Mouse (Mus musculus): ENCODE data around the gene Mef2b.

GRCm38 (mm10) chr8:70158069-70158853, 18.8 kb downstream of the Mef2b start:
- TF ChIP-seq POLR2A (IDR thresholded peaks at IDR 0.05; ENCODE audit: borderline replicate concordance, extremely low read depth, low read depth, low read length) (no peak), CTCF (IDR thresholded peaks at IDR 0.05; ENCODE audit: insufficient read depth, low read length) (no peak)
